ENCODE assay signal across 10 mouse cellular contexts in the genomic region with DNA sequence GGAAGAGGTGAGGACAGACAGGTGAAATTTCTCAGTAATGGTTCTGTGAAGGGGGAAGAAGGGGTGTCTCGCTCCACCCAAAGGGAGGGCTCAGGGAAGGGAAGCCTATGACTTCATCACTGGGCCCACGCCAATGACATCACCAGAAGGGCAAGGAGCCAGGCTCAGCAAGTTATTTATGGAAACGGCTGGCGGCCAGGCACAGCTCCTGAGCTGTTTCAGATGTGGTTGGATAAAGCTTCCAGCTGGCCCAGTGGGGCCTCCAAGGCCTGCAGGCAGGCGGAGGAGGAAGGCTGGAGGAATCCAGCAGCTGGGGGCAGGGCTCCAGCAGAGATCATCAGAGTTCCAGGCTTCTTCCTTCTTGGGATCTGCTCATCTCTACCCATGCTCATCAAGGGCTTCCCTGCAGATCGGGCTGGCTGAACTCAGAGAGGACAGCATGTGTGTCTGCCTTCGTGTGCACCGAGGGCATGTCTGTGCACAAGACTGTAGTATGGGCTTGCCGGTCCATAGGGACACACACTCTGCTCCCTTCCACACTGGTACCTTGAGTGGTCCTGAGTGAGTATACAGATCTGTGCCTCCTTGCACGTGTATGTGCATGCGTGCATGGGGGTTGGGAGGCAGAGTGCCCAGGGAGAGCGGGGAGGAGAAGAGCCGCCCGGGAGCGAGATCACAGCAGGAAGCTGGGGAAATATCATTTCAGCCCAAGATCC.
DNase-seq lines count a peak whose midpoint lies in the region; ATAC-seq and TF ChIP-seq lines count a peak whose summit lies in the region.
"Had no signal": no experiment of that assay in that cellular context is flagged by ENCODE, and none has a peak within 500 bp of the region (broad histone marks: within the 10 kb centered on the region; RNA-seq: fewer than 3 reads in every experiment).

No protein-coding gene starts in this region.

- 0 out of 2 replicates have a peak overlapping the region, but pooled peaks have one; percentile 17 for H3K27ac ChIP-seq in forebrain, postnatal 0 days (ENCODE audit: low read depth, low read length)
- peak overlapping the region; percentile 88 for H3K27ac ChIP-seq in heart, postnatal 0 days (ENCODE audit: low read depth)
- H3K27ac ChIP-seq in limb, embryonic 15.5 days = peak overlapping the region; percentile 81
- H3K27ac ChIP-seq: midbrain, embryonic 12.5 days had no signal

- no peaks in the 10 kb centered on the region for H3K27me3 ChIP-seq in forebrain, postnatal 0 days (ENCODE audit: insufficient read depth, low read length)
- H3K27me3 ChIP-seq in heart, postnatal 0 days (ENCODE audit: control insufficient read depth, insufficient read depth, low read length) = no peaks in the 10 kb centered on the region
- H3K27me3 ChIP-seq in limb, embryonic 15.5 days = no peaks in the 10 kb centered on the region

- peaks cover 12% of the 10 kb centered on the region for H3K4me1 ChIP-seq in forebrain, postnatal 0 days (ENCODE audit: insufficient read depth)
- peaks cover 15% of the 10 kb centered on the region; the same call in 1 of the 2 replicates for H3K4me1 ChIP-seq in heart, postnatal 0 days (ENCODE audit: control insufficient read depth, insufficient read depth)
- H3K4me1 ChIP-seq in limb, embryonic 15.5 days = peaks cover 62% of the 10 kb centered on the region

- no peak overlapping the region for H3K4me3 ChIP-seq in forebrain, postnatal 0 days (ENCODE audit: low read depth, low read length)
- H3K4me3 ChIP-seq in heart, postnatal 0 days (ENCODE audit: low read depth, low read length) = peak overlapping the region; percentile 9; the same call in 1 of the 2 replicates
- H3K4me3 ChIP-seq in limb, embryonic 15.5 days = peak overlapping the region; percentile 11; the same call in 1 of the 2 replicates
- H3K4me3 ChIP-seq: midbrain, embryonic 12.5 days had no signal

- peak; percentile 94 for ATAC-seq in forebrain, postnatal 0 days
- ATAC-seq in heart, postnatal 0 days (ENCODE audit: insufficient read depth, low read depth) = peak; percentile 96
- ATAC-seq in limb, embryonic 15.5 days (ENCODE audit: insufficient number of reproducible peaks, low FRiP score, low TSS enrichment, low read depth) = peak; percentile 93
- no peak for ATAC-seq in monocyte, adult 5-6 weeks (replicated peaks; ENCODE audit: insufficient number of reproducible peaks, low FRiP score, low TSS enrichment, poor library complexity, severe bottlenecking)

- H3K9me3 ChIP-seq in forebrain, postnatal 0 days (ENCODE audit: low read length) = no peaks in the 10 kb centered on the region
- H3K9me3 ChIP-seq in heart, postnatal 0 days (replicated peaks; ENCODE audit: control insufficient read depth, low read length) = no peaks in the 10 kb centered on the region
- H3K9me3 ChIP-seq in limb, embryonic 15.5 days = no peaks in the 10 kb centered on the region
- H3K9me3 ChIP-seq: midbrain, embryonic 12.5 days had no signal

- no peaks in the 10 kb centered on the region for H3K36me3 ChIP-seq in forebrain, postnatal 0 days (ENCODE audit: insufficient read depth)
- H3K36me3 ChIP-seq in heart, postnatal 0 days (replicated peaks; ENCODE audit: control insufficient read depth, insufficient read depth, low read length) = no peaks in the 10 kb centered on the region
- H3K36me3 ChIP-seq in limb, embryonic 15.5 days = no peaks in the 10 kb centered on the region
- H3K36me3 ChIP-seq: G1E; midbrain, embryonic 12.5 days had no signal

- no peak overlapping the region for H3K4me2 ChIP-seq in forebrain, postnatal 0 days (ENCODE audit: low read depth)
- peak overlapping the region; percentile 41 for H3K4me2 ChIP-seq in heart, postnatal 0 days (ENCODE audit: low read depth, low read length)
- H3K4me2 ChIP-seq in limb, embryonic 15.5 days = peak overlapping the region; percentile 37
- H3K4me2 ChIP-seq: midbrain, embryonic 12.5 days had no signal

- H3K9ac ChIP-seq in forebrain, postnatal 0 days = no peak overlapping the region
- peak overlapping the region; percentile 18; the same call in 1 of the 2 replicates for H3K9ac ChIP-seq in heart, postnatal 0 days (replicated peaks; ENCODE audit: low read depth, low read length)
- H3K9ac ChIP-seq in limb, embryonic 15.5 days = no peak overlapping the region
- H3K9ac ChIP-seq: midbrain, embryonic 12.5 days had no signal

- TF ChIP-seq EP300 in heart, postnatal 0 days (IDR thresholded peaks at IDR 0.05; ENCODE audit: low read depth) = peak; percentile 98

- peak; percentile 51 for DNase-seq in 3T3-L1 (ENCODE audit: low read depth, low spot score)
- peak; percentile 75 for DNase-seq in cerebellum, adult 11 months
- DNase-seq in forebrain, postnatal 0 days = peak; percentile 92
- DNase-seq in heart, postnatal 0 days (ENCODE audit: low spot score) = peak; percentile 95
- DNase-seq in kidney, postnatal 14 days = peak; percentile 90
- DNase-seq in ovary, postnatal 14 days (ENCODE audit: low spot score) = peak; percentile 97

- 32% methylated on average over 15 of the region's 15 CpGs for WGBS in forebrain, postnatal 0 days
- 7% methylated on average over 15 of the region's 15 CpGs for WGBS in heart, postnatal 0 days
- WGBS in limb, embryonic 15.5 days = 19% methylated on average over 15 of the region's 15 CpGs

- no peak for TF ChIP-seq CTCF in forebrain, postnatal 0 days (IDR thresholded peaks at IDR 0.05; ENCODE audit: low read depth)
- TF ChIP-seq CTCF in heart, postnatal 0 days (IDR thresholded peaks at IDR 0.05; ENCODE audit: low read depth) = peak; percentile 35

Comparison
In these comparisons a context has a peak if more than half of its experiments do, and no peak if none do; other contexts are left out.
1. H3K27ac ChIP-seq: peak in every context shown above with its lines; median percentile 88 in heart, postnatal 0 days; 81 in limb, embryonic 15.5 days; 17 in forebrain, postnatal 0 days.